Mouse (Mus musculus): ENCODE measurements around the gene Adamts1. TPM values are rescaled to one million over a fixed set of nuclear protein-coding genes. Genes with fewer than 3 reads are reported as not detected.

The Adamts1 gene
- polyA plus RNA-seq (2012; ENCODE audit: insufficient read depth, insufficient read length, missing spikeins): 0.43 and 0.47 TPM in 2 replicates

- Histone ChIP-seq H3K4me3 (ENCODE audit: insufficient read depth, low read length) (peak within 1 kb of the TSS; percentile 60), H3K4me1 (ENCODE audit: control insufficient read depth, insufficient read depth, low read length) (0 out of 2 replicates have a peak, but pooled peaks cover 2% of the 10 kb centered on the region), H3K27ac (ENCODE audit: insufficient read depth, low read depth, low read length) (peak within 1 kb of the TSS; percentile 47)
- TF ChIP-seq POLR2A (IDR thresholded peaks at IDR 0.05; ENCODE audit: borderline replicate concordance, low read depth, low read length): no peak
- TF ChIP-seq CTCF (IDR thresholded peaks at IDR 0.05; ENCODE audit: low read depth, low read length): no peak
Measured at GRCm38 (mm10) chr16:85802954-85803353, at the start of gene Adamts1. Adamts1 (minus strand) TSS chr16:85803113.

GRCm38 (mm10) chr16:85827066-85827465, 24.2 kb upstream of the Adamts1 start:
- Histone ChIP-seq H3K27ac (ENCODE audit: insufficient read depth, low read depth, low read length) (no peak overlapping the region), H3K4me1 (ENCODE audit: control insufficient read depth, insufficient read depth, low read length) (no peaks in the 10 kb centered on the region), H3K4me3 (ENCODE audit: insufficient read depth, low read length) (no peak overlapping the region)
- TF ChIP-seq POLR2A (IDR thresholded peaks at IDR 0.05; ENCODE audit: borderline replicate concordance, low read depth, low read length) (no peak), CTCF (IDR thresholded peaks at IDR 0.05; ENCODE audit: low read depth, low read length) (no peak)

GRCm38 (mm10) chr16:85822330-85822916, 19.5 kb upstream of the Adamts1 start:
- Histone ChIP-seq H3K4me3 (ENCODE audit: insufficient read depth, low read length) (no peak overlapping the region), H3K4me1 (ENCODE audit: control insufficient read depth, insufficient read depth, low read length) (no peaks in the 10 kb centered on the region), H3K27ac (ENCODE audit: insufficient read depth, low read depth, low read length) (no peak overlapping the region)
- TF ChIP-seq CTCF (IDR thresholded peaks at IDR 0.05; ENCODE audit: low read depth, low read length): no peak
- no peak for TF ChIP-seq POLR2A (IDR thresholded peaks at IDR 0.05; ENCODE audit: borderline replicate concordance, low read depth, low read length)

- Histone ChIP-seq H3K4me3 (ENCODE audit: insufficient read depth, low read length) (no peak overlapping the region), H3K27ac (ENCODE audit: insufficient read depth, low read depth, low read length) (no peak overlapping the region), H3K4me1 (ENCODE audit: control insufficient read depth, insufficient read depth, low read length) (no peaks in the 10 kb centered on the region)
- TF ChIP-seq CTCF (IDR thresholded peaks at IDR 0.05; ENCODE audit: low read depth, low read length) (no peak), POLR2A (IDR thresholded peaks at IDR 0.05; ENCODE audit: borderline replicate concordance, low read depth, low read length) (no peak)
Measured at GRCm38 (mm10) chr16:85819808-85820458, 17.0 kb upstream of the Adamts1 start.

GRCm38 (mm10) chr16:85814116-85814515, 11.2 kb upstream of the Adamts1 start:
- TF ChIP-seq POLR2A (IDR thresholded peaks at IDR 0.05; ENCODE audit: borderline replicate concordance, low read depth, low read length) (no peak), CTCF (IDR thresholded peaks at IDR 0.05; ENCODE audit: low read depth, low read length) (no peak)
- H3K4me1 ChIP-seq (ENCODE audit: control insufficient read depth, insufficient read depth, low read length): no peaks in the 10 kb centered on the region
- H3K4me3 ChIP-seq (ENCODE audit: insufficient read depth, low read length): no peak overlapping the region
- no peak overlapping the region for H3K27ac ChIP-seq (ENCODE audit: insufficient read depth, low read depth, low read length)

GRCm38 (mm10) chr16:85807626-85808025, 4.7 kb upstream of the Adamts1 start:
- H3K4me1 ChIP-seq (ENCODE audit: control insufficient read depth, insufficient read depth, low read length): 0 out of 2 replicates have a peak, but pooled peaks cover 2% of the 10 kb centered on the region
- TF ChIP-seq POLR2A (IDR thresholded peaks at IDR 0.05; ENCODE audit: borderline replicate concordance, low read depth, low read length) (no peak), CTCF (IDR thresholded peaks at IDR 0.05; ENCODE audit: low read depth, low read length) (no peak; the same call in 1 of the 2 replicates)
- H3K4me3 ChIP-seq (ENCODE audit: insufficient read depth, low read length): no peak overlapping the region
- H3K27ac ChIP-seq (ENCODE audit: insufficient read depth, low read depth, low read length): no peak overlapping the region

GRCm38 (mm10) chr16:85807072-85807471, 4.2 kb upstream of the Adamts1 start:
- 0 out of 2 replicates have a peak, but pooled peaks cover 2% of the 10 kb centered on the region for H3K4me1 ChIP-seq (ENCODE audit: control insufficient read depth, insufficient read depth, low read length)
- H3K4me3 ChIP-seq (ENCODE audit: insufficient read depth, low read length): no peak overlapping the region
- H3K27ac ChIP-seq (ENCODE audit: insufficient read depth, low read depth, low read length): no peak overlapping the region
- TF ChIP-seq CTCF (IDR thresholded peaks at IDR 0.05; ENCODE audit: low read depth, low read length): no peak
- TF ChIP-seq POLR2A (IDR thresholded peaks at IDR 0.05; ENCODE audit: borderline replicate concordance, low read depth, low read length): no peak

GRCm38 (mm10) chr16:85805581-85805980, 2.7 kb upstream of the Adamts1 start:
- H3K4me1 ChIP-seq (ENCODE audit: control insufficient read depth, insufficient read depth, low read length): 0 out of 2 replicates have a peak, but pooled peaks cover 2% of the 10 kb centered on the region
- no peak overlapping the region for H3K4me3 ChIP-seq (ENCODE audit: insufficient read depth, low read length)
- no peak for TF ChIP-seq POLR2A (IDR thresholded peaks at IDR 0.05; ENCODE audit: borderline replicate concordance, low read depth, low read length)
- TF ChIP-seq CTCF (IDR thresholded peaks at IDR 0.05; ENCODE audit: low read depth, low read length): no peak
- H3K27ac ChIP-seq (ENCODE audit: insufficient read depth, low read depth, low read length): no peak overlapping the region

GRCm38 (mm10) chr16:85803613-85804551, 969 bp upstream of the Adamts1 start:
- Histone ChIP-seq H3K4me3 (ENCODE audit: insufficient read depth, low read length) (peak overlapping the region; percentile 60), H3K27ac (ENCODE audit: insufficient read depth, low read depth, low read length) (peak overlapping the region; percentile 47)

More at GRCm38 (mm10) chr16:85803613-85804551, 969 bp upstream of the Adamts1 start:
- 0 out of 2 replicates have a peak, but pooled peaks cover 2% of the 10 kb centered on the region for H3K4me1 ChIP-seq (ENCODE audit: control insufficient read depth, insufficient read depth, low read length)
- no peak for TF ChIP-seq CTCF (IDR thresholded peaks at IDR 0.05; ENCODE audit: low read depth, low read length)
- no peak for TF ChIP-seq POLR2A (IDR thresholded peaks at IDR 0.05; ENCODE audit: borderline replicate concordance, low read depth, low read length)

Data from bone marrow macrophage, adult 2 months (primary cell).